Mouse (Mus musculus): ENCODE measurements around the gene Rbm24.

- TF ChIP-seq CTCF (IDR thresholded peaks at IDR 0.05; ENCODE audit: control insufficient read depth, insufficient read depth, insufficient read length) = no peak
- TF ChIP-seq MAX (IDR thresholded peaks at IDR 0.05) = no peak
- no peak for TF ChIP-seq MYOG (IDR thresholded peaks at IDR 0.05; ENCODE audit: control insufficient read depth, extremely low read depth, insufficient read length)
- no peak for TF ChIP-seq USF1 (IDR thresholded peaks at IDR 0.05; ENCODE audit: low read depth)
Observed at GRCm38 (mm10) chr13:46429866-46430265, 11.6 kb downstream of the Rbm24 start.
